Mouse (Mus musculus): ENCODE data around the gene Hist1h4j. TPM values are rescaled to one million over a fixed set of nuclear protein-coding genes. Genes with fewer than 3 reads are reported as not detected.
A peak's percentile ranks its signal among the peaks of the same experiment; 100 is the strongest.
"Not testable (repeated sequence)": the region's sequence is repeated elsewhere in the genome, so short reads cannot be mapped to it uniquely, and the experiment has no call there.

The Hist1h4j gene
- total RNA-seq (2021): under 1 TPM; 0.43 to 0.59 TPM
- long read RNA-seq, experiment 1: 0 reads
- long read RNA-seq, experiment 2: 0 reads

DNA sequence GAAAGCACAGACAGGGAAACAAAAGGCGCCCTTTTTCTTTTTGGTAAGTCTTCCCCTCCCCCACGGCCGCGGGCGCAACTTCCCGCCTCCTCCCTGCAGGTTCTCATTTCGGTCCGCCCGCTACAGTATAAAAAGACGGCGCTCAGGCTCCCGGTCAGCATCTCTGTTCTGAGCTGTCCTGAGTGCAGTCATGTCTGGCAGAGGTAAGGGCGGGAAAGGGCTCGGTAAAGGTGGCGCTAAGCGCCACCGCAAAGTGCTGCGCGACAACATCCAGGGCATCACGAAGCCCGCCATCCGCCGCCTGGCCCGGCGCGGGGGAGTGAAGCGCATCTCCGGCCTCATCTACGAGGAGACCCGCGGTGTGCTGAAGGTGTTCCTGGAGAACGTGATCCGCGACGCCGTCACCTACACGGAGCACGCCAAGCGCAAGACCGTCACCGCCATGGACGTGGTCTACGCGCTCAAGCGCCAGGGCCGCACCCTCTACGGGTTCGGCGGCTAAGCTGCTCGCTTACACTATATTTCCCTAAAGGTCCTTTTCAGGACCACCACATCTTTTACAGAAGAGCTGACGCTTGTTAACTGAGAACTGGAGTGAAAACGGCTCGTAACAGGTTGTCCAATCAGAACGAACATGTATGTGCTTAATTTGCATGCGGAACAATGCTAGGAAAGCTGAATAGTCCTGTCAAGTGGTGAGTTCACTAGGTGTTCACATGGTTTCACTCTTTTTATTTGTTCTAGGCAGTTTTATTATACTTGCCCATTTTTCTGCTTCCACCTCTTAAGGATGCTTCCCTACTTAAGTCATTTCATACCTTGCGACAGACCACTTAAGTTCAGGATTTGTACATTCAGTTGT, at the start of gene Hist1h4j:
TSS of gene Hist1h4j (plus strand) at position 159 of the 862 bp plus-strand sequence.
- DNase-seq (ENCODE audit: low spot score): not testable (repeated sequence)

DNA sequence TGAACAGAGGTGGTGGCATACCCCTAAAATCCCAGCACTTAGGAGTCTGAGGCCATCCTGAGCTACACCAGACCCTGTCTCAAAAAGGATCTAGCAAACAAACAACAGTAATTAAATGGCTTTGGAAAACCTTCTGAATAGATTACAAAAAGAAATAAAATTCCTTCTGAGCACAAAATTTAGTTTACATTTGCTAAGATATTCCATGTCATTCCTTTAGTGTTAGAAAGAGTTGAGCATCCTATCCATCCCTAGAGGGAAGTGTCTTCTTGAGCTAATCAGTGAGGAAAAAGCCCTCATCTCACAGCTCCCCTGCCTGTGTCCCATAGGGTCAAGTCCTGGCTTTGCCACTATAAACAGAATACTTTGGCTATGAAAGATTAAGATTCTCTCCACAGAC, 37.1 kb upstream of the Hist1h4j start, which contains the start of gene Olfr1359:
TSS of gene Olfr1359 (plus strand) at position 301 of the 400 bp plus-strand sequence.
- no peak for DNase-seq (ENCODE audit: low spot score)

DNA sequence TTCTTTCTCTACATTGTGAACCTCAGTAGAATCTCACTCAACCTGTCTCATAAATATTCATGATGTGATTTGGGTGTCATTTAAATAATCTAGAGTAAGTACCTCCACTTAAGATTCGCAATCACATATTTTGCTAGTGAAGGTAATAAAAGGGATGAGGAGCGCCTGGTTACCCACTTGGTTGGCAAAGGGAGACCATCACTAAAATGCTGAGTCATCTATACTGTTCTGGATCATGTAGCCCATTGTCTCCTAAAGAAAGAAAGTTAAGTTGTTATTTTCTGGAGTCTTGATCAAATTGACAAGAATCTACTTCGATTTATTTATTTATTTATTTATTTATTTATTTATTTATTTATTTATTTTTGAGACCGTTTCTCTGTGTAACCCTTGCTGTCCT, 28.2 kb upstream of the Hist1h4j start:
- no peak for DNase-seq (ENCODE audit: low spot score)

DNA sequence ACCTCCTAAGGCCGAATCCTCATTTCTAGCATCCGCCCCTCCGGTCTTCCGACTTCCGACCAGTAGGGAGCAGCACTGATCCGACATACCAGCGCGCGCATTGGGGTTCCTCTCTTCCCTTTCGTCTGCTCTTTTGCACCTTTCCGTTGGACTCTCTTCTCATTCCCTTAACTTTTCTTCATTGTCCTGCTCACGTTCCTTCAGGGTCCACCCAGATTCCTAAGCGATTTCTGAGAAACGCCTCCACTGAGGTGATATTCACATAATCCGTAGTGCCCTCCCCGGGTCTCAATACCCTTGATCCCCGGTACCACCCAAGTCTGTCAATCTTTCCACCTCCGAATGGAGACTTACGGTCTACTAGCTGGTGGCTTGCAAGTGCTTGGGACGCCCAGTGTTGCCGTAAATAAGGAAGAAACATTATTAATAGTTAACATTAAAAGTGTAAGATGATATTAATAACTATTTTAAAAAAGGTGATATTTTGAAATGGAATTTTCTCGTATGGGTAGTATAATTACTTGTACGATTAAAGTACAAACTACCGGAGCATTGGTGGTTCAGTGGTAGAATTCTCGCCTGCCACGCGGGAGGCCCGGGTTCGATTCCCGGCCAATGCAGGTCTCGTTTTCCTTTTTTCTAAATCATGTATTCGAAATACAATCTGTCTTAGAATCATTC, 24.7 kb upstream of the Hist1h4j start:
- DNase-seq (ENCODE audit: low spot score): peak; percentile 89

DNA sequence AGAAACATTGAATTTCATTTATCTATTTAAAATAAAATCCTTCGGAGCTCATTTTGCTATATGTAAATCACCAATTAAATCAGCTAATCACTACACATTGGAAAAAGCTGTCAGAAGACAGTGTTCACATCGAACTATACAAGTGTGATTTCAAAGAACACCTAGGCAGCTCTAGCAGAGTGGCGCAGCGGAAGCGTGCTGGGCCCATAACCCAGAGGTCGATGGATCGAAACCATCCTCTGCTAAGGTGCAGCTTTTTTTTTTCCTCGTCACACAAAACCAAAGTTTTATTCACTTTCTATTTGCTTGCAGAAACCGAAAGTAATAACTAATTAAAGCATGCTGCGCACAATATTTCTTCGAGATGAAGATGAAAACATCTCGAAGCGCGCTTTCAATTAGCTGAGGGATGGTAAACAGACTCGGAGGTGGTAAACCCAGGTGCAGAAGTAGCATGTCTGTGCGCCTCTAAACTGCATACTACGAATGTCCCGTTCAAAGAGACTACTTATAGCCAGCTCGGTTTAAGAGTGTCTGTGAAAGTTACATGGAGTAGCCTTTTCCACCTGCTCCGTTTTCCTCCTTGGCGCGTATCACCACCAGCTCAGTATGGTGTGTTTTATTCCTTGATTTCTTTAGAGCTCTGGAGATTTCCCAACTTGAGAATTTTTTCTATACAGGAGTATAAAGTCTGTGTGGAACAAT, 23.9 kb upstream of the Hist1h4j start:
- peak; percentile 81 for DNase-seq (ENCODE audit: low spot score)

DNA sequence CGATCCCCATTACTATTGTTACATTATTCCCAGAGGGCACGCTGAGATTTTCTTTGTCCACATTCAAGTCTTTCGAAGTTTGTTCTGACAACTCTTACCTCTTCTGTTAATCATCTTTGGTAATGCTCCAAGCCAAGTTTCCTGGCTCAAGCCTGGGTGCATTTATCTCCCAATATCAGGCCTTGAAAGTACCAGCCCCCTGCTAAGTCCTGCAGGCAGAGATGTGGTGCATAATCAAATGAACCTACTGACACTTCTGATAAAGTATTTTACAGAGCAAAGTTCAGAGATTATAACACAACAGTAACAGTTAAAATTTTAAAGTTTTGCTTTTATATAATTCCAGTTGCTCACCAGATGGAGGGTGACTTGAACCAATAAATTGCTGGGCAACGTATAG, 23.2 kb upstream of the Hist1h4j start:
- DNase-seq (ENCODE audit: low spot score): no peak

DNA sequence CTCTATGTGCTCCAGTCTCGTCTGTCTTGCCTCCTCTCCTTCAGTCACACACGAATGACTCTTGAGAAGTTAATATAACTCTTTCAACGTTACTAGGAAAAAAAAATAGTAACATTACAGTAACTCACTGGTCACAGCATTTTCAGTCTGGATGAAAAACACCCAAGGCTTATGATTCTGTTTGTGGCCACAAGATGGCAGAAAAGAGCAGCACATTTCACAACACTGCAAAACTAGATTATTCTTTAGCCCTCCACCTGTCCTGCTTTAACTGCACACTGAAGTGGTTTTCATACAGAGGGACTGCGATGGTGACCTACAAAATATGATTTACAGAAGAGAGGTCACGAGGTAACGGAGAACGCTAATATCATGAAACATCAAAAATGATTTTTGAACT, 20.1 kb upstream of the Hist1h4j start:
- peak; percentile 54 for DNase-seq (ENCODE audit: low spot score)

DNA sequence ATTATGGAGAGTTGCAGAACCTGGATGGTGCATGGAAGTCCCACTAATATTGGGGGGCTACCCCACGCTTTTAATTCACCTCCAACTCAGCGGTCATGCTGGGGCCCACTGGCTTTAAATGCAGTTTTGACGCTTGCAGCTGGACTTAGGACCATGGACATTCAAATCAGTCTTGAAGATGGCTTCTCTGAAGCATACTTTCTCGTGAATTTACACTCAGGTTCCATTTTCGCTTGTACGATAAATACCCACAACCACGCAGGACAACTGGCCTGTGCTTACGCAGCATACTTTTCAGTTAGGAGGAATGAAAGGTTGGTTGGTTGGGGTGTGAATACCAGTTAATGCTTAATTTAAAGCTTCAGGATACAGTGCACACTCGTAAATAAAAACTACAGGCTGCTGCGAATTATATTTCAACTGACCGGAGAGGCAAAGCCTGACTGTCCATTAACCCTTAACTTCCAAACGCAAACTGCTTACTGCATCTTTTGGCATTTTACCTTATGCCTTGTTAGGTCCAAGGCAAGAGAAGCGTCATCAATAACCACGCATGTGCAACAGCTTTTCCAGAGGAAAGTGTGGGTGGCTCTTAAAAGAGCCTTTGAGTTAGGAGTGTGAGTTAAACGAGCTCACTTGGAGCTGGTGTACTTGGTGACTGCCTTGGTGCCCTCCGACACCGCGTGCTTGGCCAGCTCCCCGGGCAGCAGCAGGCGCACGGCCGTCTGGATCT, 19.6 kb upstream of the Hist1h4j start:
- DNase-seq (ENCODE audit: low spot score): no peak

DNA sequence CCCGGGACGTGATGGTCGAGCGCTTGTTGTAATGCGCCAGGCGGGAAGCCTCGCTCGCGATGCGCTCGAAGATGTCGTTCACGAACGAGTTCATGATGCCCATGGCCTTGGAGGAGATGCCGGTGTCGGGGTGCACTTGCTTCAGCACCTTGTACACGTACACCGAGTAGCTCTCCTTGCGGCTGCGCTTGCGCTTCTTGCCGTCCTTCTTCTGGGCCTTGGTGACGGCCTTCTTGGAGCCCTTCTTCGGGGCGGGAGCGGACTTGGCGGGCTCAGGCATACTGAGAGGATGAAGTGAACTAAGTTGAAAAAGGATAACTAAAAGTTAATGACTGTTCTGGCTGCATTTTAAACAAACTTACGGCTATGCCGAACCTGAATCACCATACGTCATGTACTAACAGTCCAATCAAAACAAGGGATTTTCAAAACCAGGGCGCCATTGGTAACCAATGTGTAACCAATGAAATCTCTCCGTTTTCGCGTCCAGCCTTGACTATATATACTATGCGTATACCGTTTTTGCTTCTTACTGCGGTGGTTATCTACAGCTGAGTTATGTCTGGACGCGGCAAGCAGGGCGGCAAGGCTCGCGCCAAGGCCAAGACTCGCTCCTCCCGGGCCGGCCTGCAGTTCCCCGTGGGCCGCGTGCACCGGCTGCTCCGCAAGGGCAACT, 18.9 kb upstream of the Hist1h4j start, which contains the start of the genes Hist1h2bl and Hist1h2ai:
TSS of gene Hist1h2bl (minus strand) at position 280 of the 676 bp plus-strand sequence.
TSS of gene Hist1h2ai (plus strand) at position 559 of the 676 bp plus-strand sequence.
- peak; percentile 62 for DNase-seq (ENCODE audit: low spot score)

DNA sequence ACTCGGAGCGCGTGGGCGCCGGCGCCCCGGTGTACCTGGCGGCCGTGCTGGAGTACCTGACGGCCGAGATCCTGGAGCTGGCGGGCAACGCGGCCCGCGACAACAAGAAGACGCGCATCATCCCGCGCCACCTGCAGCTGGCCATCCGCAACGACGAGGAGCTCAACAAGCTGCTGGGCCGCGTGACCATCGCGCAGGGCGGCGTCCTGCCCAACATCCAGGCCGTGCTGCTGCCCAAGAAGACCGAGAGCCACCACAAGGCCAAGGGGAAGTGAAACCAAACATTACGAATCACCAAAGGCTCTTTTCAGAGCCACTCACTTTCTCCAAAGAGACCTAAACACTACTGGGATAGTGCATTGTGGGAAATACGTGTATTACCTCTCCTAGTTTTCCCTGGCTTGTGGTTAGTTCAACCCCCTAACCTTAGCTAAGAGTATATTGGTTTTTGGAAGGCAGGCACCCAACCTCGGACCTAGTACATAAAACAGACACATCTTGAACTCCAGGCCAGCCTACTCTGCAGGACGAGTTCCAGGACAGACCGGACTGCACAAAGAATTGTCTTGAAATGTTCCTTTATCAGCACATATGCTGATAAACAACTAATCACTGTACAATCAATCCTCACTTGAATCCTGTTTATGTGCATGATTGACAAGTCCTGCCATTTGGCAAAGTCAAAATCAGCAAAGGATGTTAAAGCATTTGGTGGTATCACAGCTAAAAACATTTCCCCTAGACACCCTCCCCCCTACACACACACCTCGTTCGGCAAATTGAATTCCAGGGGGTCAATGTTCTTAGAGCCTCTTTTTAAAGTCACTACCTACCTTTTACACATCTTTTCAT, 18.1 kb upstream of the Hist1h4j start:
- not testable (repeated sequence) for DNase-seq (ENCODE audit: low spot score)

DNA sequence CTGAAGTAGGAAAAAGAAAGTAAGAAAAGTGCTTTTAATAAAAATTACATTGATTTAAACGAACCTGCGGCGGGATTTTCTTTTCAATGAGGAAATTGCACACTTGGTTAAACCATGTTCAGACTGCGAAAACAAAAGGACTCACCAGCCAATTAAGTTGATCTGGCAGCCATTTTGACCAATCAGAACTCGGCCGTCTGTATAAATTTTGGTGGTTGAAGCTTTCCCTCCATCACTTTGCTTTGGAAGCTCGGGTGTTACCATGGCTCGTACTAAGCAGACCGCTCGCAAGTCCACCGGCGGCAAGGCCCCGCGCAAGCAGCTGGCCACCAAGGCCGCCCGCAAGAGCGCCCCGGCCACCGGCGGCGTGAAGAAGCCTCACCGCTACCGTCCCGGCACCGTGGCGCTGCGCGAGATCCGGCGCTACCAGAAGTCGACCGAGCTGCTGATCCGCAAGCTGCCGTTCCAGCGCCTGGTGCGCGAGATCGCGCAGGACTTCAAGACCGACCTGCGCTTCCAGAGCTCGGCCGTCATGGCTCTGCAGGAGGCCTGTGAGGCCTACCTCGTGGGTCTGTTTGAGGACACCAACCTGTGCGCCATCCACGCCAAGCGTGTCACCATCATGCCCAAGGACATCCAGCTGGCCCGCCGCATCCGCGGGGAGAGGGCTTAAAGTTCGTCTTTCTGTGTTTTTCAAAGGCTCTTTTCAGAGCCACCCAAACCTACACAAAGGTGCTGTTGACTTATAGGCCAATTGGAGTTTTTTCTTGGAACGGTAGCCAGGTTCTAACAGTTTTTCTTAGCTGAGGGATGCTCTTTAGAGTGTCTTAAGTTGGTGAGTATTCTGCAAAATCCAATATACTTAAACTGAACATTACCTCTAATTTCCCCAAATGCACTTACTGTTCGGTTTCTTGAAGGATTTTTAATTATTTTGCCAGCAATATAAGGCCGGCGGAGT, 17.2 kb upstream of the Hist1h4j start, which contains the start of gene Hist1h3h:
TSS of gene Hist1h3h (plus strand) at position 263 of the 961 bp plus-strand sequence.
- peak; percentile 40 for DNase-seq (ENCODE audit: low spot score)

DNA sequence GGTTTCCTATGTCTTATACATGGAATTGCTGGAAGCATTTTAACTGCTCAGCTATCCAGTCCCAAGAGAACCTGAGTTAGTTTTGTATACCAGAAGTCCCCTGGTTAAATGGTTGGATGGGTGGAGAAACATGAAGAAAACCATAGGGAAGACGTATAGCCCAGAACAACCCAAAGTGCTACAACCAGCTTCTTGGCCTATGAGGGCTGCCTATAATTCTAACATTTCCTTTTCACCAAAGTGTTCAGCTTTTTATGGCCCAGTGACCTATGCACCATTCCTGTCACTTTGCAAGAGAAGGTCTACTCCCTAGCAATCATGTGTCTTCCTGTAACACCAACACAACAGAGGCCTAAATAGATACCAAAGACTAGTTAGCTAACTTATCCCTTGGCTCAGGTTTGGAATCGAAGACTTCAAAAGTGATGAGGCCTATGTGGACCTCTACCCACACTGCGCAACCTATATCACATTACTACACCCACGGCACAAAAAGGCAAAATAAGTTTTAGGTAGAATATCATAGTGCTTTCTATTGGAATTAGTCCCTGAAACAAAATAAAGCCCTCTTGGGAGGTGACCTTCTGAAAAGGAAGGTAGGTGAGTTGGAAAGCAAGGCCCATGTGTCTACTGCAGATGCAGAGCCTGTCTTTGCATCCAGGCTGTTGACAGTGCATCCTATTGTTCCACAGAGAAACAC, 16.3 kb upstream of the Hist1h4j start:
- no peak for DNase-seq (ENCODE audit: low spot score)

DNA sequence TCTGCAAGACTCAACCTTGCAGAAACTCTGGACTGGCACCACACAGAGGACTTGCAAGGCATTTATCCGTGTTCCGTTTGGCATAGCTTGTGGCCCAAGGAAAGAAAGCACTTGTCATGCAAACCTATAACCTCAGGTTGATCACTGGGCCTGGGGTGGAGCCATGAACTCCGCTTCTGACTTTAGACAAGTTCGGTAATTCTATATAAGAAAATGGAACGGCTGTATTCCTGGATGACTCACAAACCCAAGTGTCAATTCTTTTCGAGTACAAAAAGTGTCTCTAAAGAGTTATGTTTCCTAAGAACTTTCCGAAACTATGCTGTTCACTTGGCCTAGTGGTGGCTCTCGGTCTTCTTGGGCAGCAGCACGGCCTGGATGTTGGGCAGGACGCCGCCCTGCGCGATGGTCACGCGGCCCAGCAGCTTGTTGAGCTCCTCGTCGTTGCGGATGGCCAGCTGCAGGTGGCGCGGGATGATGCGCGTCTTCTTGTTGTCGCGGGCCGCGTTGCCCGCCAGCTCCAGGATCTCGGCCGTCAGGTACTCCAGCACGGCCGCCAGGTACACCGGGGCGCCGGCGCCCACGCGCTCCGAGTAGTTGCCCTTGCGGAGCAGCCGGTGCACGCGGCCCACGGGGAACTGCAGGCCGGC, 13.6 kb upstream of the Hist1h4j start:
- not testable (repeated sequence) for DNase-seq (ENCODE audit: low spot score)

DNA sequence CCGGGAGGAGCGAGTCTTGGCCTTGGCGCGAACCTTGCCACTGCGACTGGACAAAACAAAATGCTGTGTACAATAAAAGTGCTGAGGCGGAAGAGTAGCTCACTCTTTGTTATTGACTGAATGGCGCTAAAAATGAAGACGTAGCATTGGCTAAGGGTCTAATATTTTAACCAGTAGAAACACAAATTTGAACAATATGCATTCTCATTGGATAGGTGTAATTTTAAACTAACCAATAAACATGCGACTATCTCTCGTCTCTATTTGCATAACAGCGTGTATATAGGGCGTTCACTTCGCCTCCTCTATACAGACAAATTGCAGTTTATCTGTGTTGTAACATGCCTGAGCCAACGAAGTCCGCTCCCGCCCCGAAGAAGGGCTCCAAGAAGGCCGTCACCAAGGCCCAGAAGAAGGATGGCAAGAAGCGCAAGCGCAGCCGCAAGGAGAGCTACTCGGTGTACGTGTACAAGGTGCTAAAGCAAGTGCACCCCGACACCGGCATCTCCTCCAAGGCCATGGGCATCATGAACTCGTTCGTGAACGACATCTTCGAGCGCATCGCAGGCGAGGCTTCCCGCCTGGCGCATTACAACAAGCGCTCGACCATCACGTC, 13.0 kb upstream of the Hist1h4j start, which contains the start of gene Hist1h2bm:
TSS of gene Hist1h2bm (plus strand) at position 288 of the 616 bp plus-strand sequence.
- peak; percentile 35 for DNase-seq (ENCODE audit: low spot score)

DNA sequence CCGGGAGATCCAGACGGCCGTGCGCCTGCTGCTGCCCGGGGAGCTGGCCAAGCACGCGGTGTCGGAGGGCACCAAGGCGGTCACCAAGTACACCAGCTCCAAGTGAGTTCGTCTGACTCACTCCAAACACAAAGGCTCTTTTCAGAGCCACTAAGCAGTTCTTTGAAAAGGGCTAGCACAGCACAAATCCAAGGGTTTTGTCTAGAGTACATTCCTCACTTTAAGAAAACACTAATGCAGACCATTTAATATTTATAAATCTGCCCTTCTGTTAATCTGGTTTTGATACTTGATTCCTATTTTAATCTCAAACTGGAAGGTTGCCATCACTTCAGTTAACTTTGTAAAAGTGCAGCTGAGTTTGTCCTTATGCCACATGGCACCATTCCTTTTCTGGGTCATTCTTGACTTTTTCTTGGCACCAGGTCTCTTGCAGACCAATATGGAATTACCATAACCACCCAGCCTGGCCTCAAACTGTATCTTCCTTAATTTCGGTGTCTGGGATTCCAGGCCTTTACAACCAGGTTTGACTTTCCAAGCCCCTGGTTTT, 12.4 kb upstream of the Hist1h4j start:
- DNase-seq (ENCODE audit: low spot score): no peak

All from gastrocnemius, adult 18-20 months (tissue).